Mouse (Mus musculus): ENCODE measurements around the gene B4galnt4. TPM values are rescaled to one million over a fixed set of nuclear protein-coding genes. Genes with fewer than 3 reads are reported as not detected.

Gene B4galnt4
- total RNA-seq, 1 experiment: 31.1 TPM

GRCm38 (mm10) chr7:141094487-141095205 lies 33.7 kb downstream of the B4galnt4 start:
- H3K4me1 ChIP-seq (ENCODE audit: control insufficient read depth in 2 of 2, insufficient read depth in 2 of 2, low read length in 2 of 2, poor library complexity in 1 of 2): peaks cover 10 to 25% of the 10 kb centered on the region in 2 experiments
- peaks cover 6% of the 10 kb centered on the region; the same call in 1 of the 2 replicates for H3K36me3 ChIP-seq (ENCODE audit: control insufficient read depth, insufficient read depth, low read length, poor library complexity, severe bottlenecking)
- DNase-seq (ENCODE audit: low read depth, low spot score): no peak
- H3K27ac ChIP-seq (ENCODE audit: insufficient read depth, low read depth, low read length, poor library complexity, severe bottlenecking): no peak overlapping the region
- no peak overlapping the region for H3K4me3 ChIP-seq (ENCODE audit: insufficient read depth in 1 of 2, low read depth in 1 of 2, low read length in 2 of 2, poor library complexity in 1 of 2, severe bottlenecking in 1 of 2)
- no peak for TF ChIP-seq HCFC1 (IDR thresholded peaks at IDR 0.05; ENCODE audit: borderline replicate concordance, insufficient read depth, low read length)
- TF ChIP-seq ZNF384 (IDR thresholded peaks at IDR 0.05; ENCODE audit: low read depth, low read length): no peak
- TF ChIP-seq ZC3H11A (IDR thresholded peaks at IDR 0.05; ENCODE audit: borderline replicate concordance, low read depth, low read length): no peak
- TF ChIP-seq CHD2 (IDR thresholded peaks at IDR 0.05; ENCODE audit: low read depth, low read length): no peak
- H3K9me3 ChIP-seq (ENCODE audit: control insufficient read depth, insufficient read depth, low read depth, low read length): no peaks in the 10 kb centered on the region
- in situ Hi-C loops (cut with MboI; ENCODE audit: low sequenced_read_pairs in 2 of 2, unreplicated experiment in 2 of 2): no loop called here
- no peak overlapping the region for H3K9ac ChIP-seq (ENCODE audit: insufficient read depth, low read depth, low read length, poor library complexity, severe bottlenecking)

- in situ Hi-C loops (cut with MboI; ENCODE audit: low sequenced_read_pairs in 2 of 2, unreplicated experiment in 2 of 2): no loop called here
- H3K4me1 ChIP-seq (ENCODE audit: control insufficient read depth in 2 of 2, insufficient read depth in 2 of 2, low read length in 2 of 2, poor library complexity in 1 of 2): peaks cover 10 to 24% of the 10 kb centered on the region in 2 experiments
- H3K27ac ChIP-seq (ENCODE audit: insufficient read depth, low read depth, low read length, poor library complexity, severe bottlenecking): no peak overlapping the region
- H3K9ac ChIP-seq (ENCODE audit: insufficient read depth, low read depth, low read length, poor library complexity, severe bottlenecking): no peak overlapping the region
- H3K4me3 ChIP-seq (ENCODE audit: insufficient read depth in 1 of 2, low read depth in 1 of 2, low read length in 2 of 2, poor library complexity in 1 of 2, severe bottlenecking in 1 of 2): peak overlapping the region; percentile 39 to 56; a peak in 3 of 4 replicates
- H3K36me3 ChIP-seq (ENCODE audit: control insufficient read depth, insufficient read depth, low read length, poor library complexity, severe bottlenecking): peaks cover 6% of the 10 kb centered on the region; the same call in 1 of the 2 replicates
- TF ChIP-seq CHD2 (IDR thresholded peaks at IDR 0.05; ENCODE audit: low read depth, low read length) (no peak), HCFC1 (IDR thresholded peaks at IDR 0.05; ENCODE audit: borderline replicate concordance, insufficient read depth, low read length) (no peak), MAFK (IDR thresholded peaks at IDR 0.05; ENCODE audit: insufficient read depth, low read depth, low read length) (no peak), ZC3H11A (IDR thresholded peaks at IDR 0.05; ENCODE audit: borderline replicate concordance, low read depth, low read length) (no peak), ZNF384 (IDR thresholded peaks at IDR 0.05; ENCODE audit: low read depth, low read length) (no peak)
- DNase-seq (ENCODE audit: low read depth, low spot score): no peak
- no peaks in the 10 kb centered on the region for H3K9me3 ChIP-seq (ENCODE audit: control insufficient read depth, insufficient read depth, low read depth, low read length)
Observed at GRCm38 (mm10) chr7:141096021-141096420, 35.1 kb downstream of the B4galnt4 start.

GRCm38 (mm10) chr7:141096649-141097056 lies 35.7 kb downstream of the B4galnt4 start:
- Histone ChIP-seq H3K4me3 (ENCODE audit: insufficient read depth in 1 of 2, low read depth in 1 of 2, low read length in 2 of 2, poor library complexity in 1 of 2, severe bottlenecking in 1 of 2) (peak overlapping the region; percentile 39 to 56), H3K4me1 (ENCODE audit: control insufficient read depth in 2 of 2, insufficient read depth in 2 of 2, low read length in 2 of 2, poor library complexity in 1 of 2) (peaks cover 10 to 22% of the 10 kb centered on the region in 2 experiments), H3K36me3 (ENCODE audit: control insufficient read depth, insufficient read depth, low read length, poor library complexity, severe bottlenecking) (peaks cover 2% of the 10 kb centered on the region; the same call in 1 of the 2 replicates), H3K9me3 (ENCODE audit: control insufficient read depth, insufficient read depth, low read depth, low read length) (no peaks in the 10 kb centered on the region), H3K9ac (ENCODE audit: insufficient read depth, low read depth, low read length, poor library complexity, severe bottlenecking) (peak overlapping the region; percentile 45; the same call in 1 of the 2 replicates), H3K27ac (ENCODE audit: insufficient read depth, low read depth, low read length, poor library complexity, severe bottlenecking) (no peak overlapping the region)
- TF ChIP-seq ZC3H11A (IDR thresholded peaks at IDR 0.05; ENCODE audit: borderline replicate concordance, low read depth, low read length) (no peak), MAFK (IDR thresholded peaks at IDR 0.05; ENCODE audit: insufficient read depth, low read depth, low read length) (no peak)
- DNase-seq (ENCODE audit: low read depth, low spot score): peak; percentile 65
- in situ Hi-C loops (cut with MboI; ENCODE audit: low sequenced_read_pairs in 2 of 2, unreplicated experiment in 2 of 2): no loop called here

GRCm38 (mm10) chr7:141097177-141097576 lies 36.3 kb downstream of the B4galnt4 start:
- no peak overlapping the region for H3K9ac ChIP-seq (ENCODE audit: insufficient read depth, low read depth, low read length, poor library complexity, severe bottlenecking)
- DNase-seq (ENCODE audit: low read depth, low spot score): no peak
- in situ Hi-C loops (cut with MboI; ENCODE audit: low sequenced_read_pairs in 2 of 2, unreplicated experiment in 2 of 2): no loop called here
- TF ChIP-seq CHD2 (IDR thresholded peaks at IDR 0.05; ENCODE audit: low read depth, low read length): no peak
- no peak for TF ChIP-seq ZC3H11A (IDR thresholded peaks at IDR 0.05; ENCODE audit: borderline replicate concordance, low read depth, low read length)
- H3K4me3 ChIP-seq (ENCODE audit: insufficient read depth in 1 of 2, low read depth in 1 of 2, low read length in 2 of 2, poor library complexity in 1 of 2, severe bottlenecking in 1 of 2): no peak overlapping the region
- H3K4me1 ChIP-seq (ENCODE audit: control insufficient read depth in 2 of 2, insufficient read depth in 2 of 2, low read length in 2 of 2, poor library complexity in 1 of 2): peaks cover 10 to 21% of the 10 kb centered on the region in 2 experiments
- H3K27ac ChIP-seq (ENCODE audit: insufficient read depth, low read depth, low read length, poor library complexity, severe bottlenecking): no peak overlapping the region
- peaks cover 2% of the 10 kb centered on the region; the same call in 1 of the 2 replicates for H3K36me3 ChIP-seq (ENCODE audit: control insufficient read depth, insufficient read depth, low read length, poor library complexity, severe bottlenecking)
- H3K9me3 ChIP-seq (ENCODE audit: control insufficient read depth, insufficient read depth, low read depth, low read length): no peaks in the 10 kb centered on the region

Measured in ES-E14 (cell line).